ENCODE assay signal across 18 mouse cellular contexts in genomic region chr3:59060131-59060530, GRCm38 (mm10). TPM values are rescaled to one million over a fixed set of nuclear protein-coding genes. Genes with fewer than 3 reads are reported as not detected.
DNase-seq lines count a peak whose midpoint lies in the region; ATAC-seq and TF ChIP-seq lines count a peak whose summit lies in the region.
"Had no signal": no experiment of that assay in that cellular context is flagged by ENCODE, and none has a peak within 500 bp of the region (broad histone marks: within the 10 kb centered on the region; RNA-seq: fewer than 3 reads in every experiment).

No protein-coding gene starts in this region.

- no peaks in the 10 kb centered on the region for H3K36me3 ChIP-seq in kidney, adult 2 months (ENCODE audit: control insufficient read depth, insufficient read depth, low read length)
- no peaks in the 10 kb centered on the region for H3K36me3 ChIP-seq in neural tube, embryonic 15.5 days
- H3K36me3 ChIP-seq: embryonic facial prominence, embryonic 10.5 days; heart, embryonic 13.5 days had no signal

- TF ChIP-seq CTCF in kidney, adult 2 months (conservative IDR thresholded peaks at IDR 0.05; ENCODE audit: insufficient read depth, insufficient read length, low read depth, low read length) = no peak

- H3K4me3 ChIP-seq in kidney, adult 2 months (ENCODE audit: insufficient read depth, low read depth, low read length) = no peak overlapping the region
- H3K4me3 ChIP-seq in neural tube, embryonic 15.5 days (replicated peaks) = no peak overlapping the region
- H3K4me3 ChIP-seq: embryonic facial prominence, embryonic 10.5 days; forebrain, embryonic 13.5 days; heart, embryonic 13.5 days had no signal

- H3K9me3 ChIP-seq in neural tube, embryonic 15.5 days (replicated peaks) = no peaks in the 10 kb centered on the region
- H3K9me3 ChIP-seq: embryonic facial prominence, embryonic 10.5 days; forebrain, embryonic 13.5 days; heart, embryonic 13.5 days had no signal

- no peak overlapping the region for H3K4me2 ChIP-seq in neural tube, embryonic 15.5 days
- H3K4me2 ChIP-seq: forebrain, embryonic 13.5 days; heart, embryonic 13.5 days had no signal

- no peak overlapping the region for H3K9ac ChIP-seq in neural tube, embryonic 15.5 days (replicated peaks)
- H3K9ac ChIP-seq: forebrain, embryonic 13.5 days; forebrain, postnatal 0 days; heart, embryonic 13.5 days had no signal

- H3K27ac ChIP-seq in kidney, adult 2 months (ENCODE audit: insufficient read depth, low read depth, low read length) = no peak overlapping the region
- H3K27ac ChIP-seq in neural tube, embryonic 15.5 days (replicated peaks) = no peak overlapping the region
- H3K27ac ChIP-seq: embryonic facial prominence, embryonic 10.5 days; forebrain, embryonic 13.5 days; heart, embryonic 13.5 days had no signal

- H3K27me3 ChIP-seq in kidney, adult 2 months (replicated peaks; ENCODE audit: control insufficient read depth, insufficient read depth, low read length) = no peaks in the 10 kb centered on the region
- no peaks in the 10 kb centered on the region for H3K27me3 ChIP-seq in neural tube, embryonic 15.5 days (replicated peaks)
- H3K27me3 ChIP-seq: CH12.LX; forebrain, embryonic 13.5 days; heart, embryonic 13.5 days had no signal

- WGBS in kidney, adult 2 months = 63% methylated on average over 7 of the region's 7 CpGs
- 91% methylated on average over 7 of the region's 7 CpGs for WGBS in neural tube, embryonic 15.5 days

- ATAC-seq in neural tube, embryonic 15.5 days (ENCODE audit: low FRiP score) = no peak

- H3K4me1 ChIP-seq in kidney, adult 2 months (ENCODE audit: control insufficient read depth, insufficient read depth, low read length) = no peaks in the 10 kb centered on the region
- H3K4me1 ChIP-seq in neural tube, embryonic 15.5 days = peaks cover 9% of the 10 kb centered on the region

- TF ChIP-seq POLR2A in kidney, adult 2 months (IDR thresholded peaks at IDR 0.05; ENCODE audit: low read depth, low read length) = no peak

- DNase-seq in kidney, adult 2 months = peak; percentile 32
- DNase-seq in kidney, adult 18-20 months = no peak
- peak; percentile 43 for DNase-seq in kidney, postnatal 14 days
- DNase-seq in kidney, adult 9 months = no peak
- DNase-seq in urinary bladder, postnatal 14 days (ENCODE audit: low spot score) = peak; percentile 31
- no peak for DNase-seq in urinary bladder, postnatal 4 days (ENCODE audit: low spot score in 2 of 2)
- no peak for DNase-seq in lung, postnatal 14 days
- DNase-seq: adrenal gland, adult 8-10 months; adrenal gland, postnatal 36 days; cerebellum, adult 2 months; forebrain, postnatal 0 days; gastrocnemius, postnatal 14 days; heart, postnatal 36 days had no signal

RNA-seq across cellular contexts. Expression of gene Gpr171, which starts 41.5 kb away (rescaled TPM):
- 0.19 and 0.38 TPM in 2 replicates for polyA plus RNA-seq in kidney, adult 2 months (2012; rRNA removed)
- 1.6 and 4.4 TPM in 2 replicates for polyA plus RNA-seq in neural tube, embryonic 15.5 days (2015; fragmentation: Nextera tagmentation; extraction: Ambion mirVana)
- polyA plus RNA-seq: cerebellum, adult 2 months had no signal

RNA-seq across cellular contexts. Expression of gene Med12l, which starts 54.5 kb away (rescaled TPM):
- polyA plus RNA-seq in kidney, adult 2 months (2012; rRNA removed) = 0.64 and 1.0 TPM in 2 replicates
- polyA plus RNA-seq in neural tube, embryonic 15.5 days (2015; fragmentation: Nextera tagmentation; extraction: Ambion mirVana) = 4.6 and 4.8 TPM in 2 replicates

Comparison
In these comparisons a context has a peak if more than half of its experiments do, and no peak if none do; other contexts are left out.
1. DNase-seq: peak in kidney, adult 2 months (single experiment), kidney, postnatal 14 days (single experiment) and urinary bladder, postnatal 14 days (single experiment); none in kidney, adult 18-20 months (single experiment), kidney, adult 9 months (single experiment), urinary bladder, postnatal 4 days (0 of 2) and lung, postnatal 14 days (single experiment).